Mouse (Mus musculus): ENCODE data around the gene Col28a1. TPM values are rescaled to one million over a fixed set of nuclear protein-coding genes. Genes with fewer than 3 reads are reported as not detected.
"Not testable (repeated sequence)": the region's sequence is repeated elsewhere in the genome, so short reads cannot be mapped to it uniquely, and the experiment has no call there.

The Col28a1 gene
- polyA plus RNA-seq, 1 experiment from 2014 or later, result 1.1 TPM

DNA sequence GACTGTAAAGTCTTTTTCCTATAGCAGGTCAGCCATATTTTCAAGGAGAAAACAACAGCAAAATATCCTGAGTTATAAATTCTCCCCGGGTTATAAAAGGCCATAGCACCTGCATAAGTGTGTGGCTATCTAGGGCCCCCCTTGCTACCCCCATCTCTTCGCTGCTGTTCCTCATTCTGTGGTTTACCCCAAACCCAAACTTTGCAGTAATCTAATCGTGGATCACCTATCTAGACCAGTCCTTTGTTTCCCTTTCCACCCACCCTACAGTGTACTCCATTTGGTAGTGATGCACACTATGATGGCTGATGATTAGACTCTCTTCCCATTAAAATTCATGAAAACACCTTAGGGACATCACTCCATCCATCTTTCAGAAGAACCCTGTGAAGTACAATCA is 125.3 kb downstream of the Col28a1 start:
- H3K36me3 ChIP-seq, result no peaks in the 10 kb centered on the region
- H3K4me1 ChIP-seq (replicated peaks), result no peaks in the 10 kb centered on the region
- no peak overlapping the region for H3K27ac ChIP-seq
- H3K27me3 ChIP-seq, result no peaks in the 10 kb centered on the region
- H3K4me3 ChIP-seq, result no peak overlapping the region
- ATAC-seq (ENCODE audit: low FRiP score), result no peak
- H3K9ac ChIP-seq, result no peak overlapping the region
- no peak overlapping the region for H3K4me2 ChIP-seq
- H3K9me3 ChIP-seq, result no peaks in the 10 kb centered on the region
- WGBS, result 87% methylated on average over 3 of the region's 3 CpGs

DNA sequence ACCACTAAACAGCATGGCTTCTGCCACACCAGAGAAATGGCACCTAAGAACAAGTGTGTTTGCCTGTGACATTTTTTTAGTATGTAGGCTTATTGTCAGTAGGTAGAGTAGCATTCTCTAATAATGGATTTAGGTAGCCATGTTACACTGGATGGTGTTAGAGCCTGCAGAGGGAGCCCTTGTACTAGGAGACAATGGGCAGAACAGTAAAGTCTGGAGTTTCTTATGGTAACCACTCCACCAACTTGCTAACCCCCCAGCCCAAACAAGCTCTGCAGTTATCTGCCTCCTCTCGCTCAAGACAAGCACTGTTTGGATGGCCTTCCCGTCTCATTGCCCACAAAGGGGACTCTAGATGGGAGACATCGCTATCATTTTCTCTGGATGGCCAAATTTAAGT is 126.2 kb downstream of the Col28a1 start:
- Histone ChIP-seq H3K9ac (no peak overlapping the region), H3K27ac (no peak overlapping the region), H3K27me3 (no peaks in the 10 kb centered on the region), H3K4me2 (no peak overlapping the region), H3K9me3 (no peaks in the 10 kb centered on the region), H3K36me3 (no peaks in the 10 kb centered on the region), H3K4me3 (no peak overlapping the region), H3K4me1 (replicated peaks) (no peaks in the 10 kb centered on the region)
- WGBS, result 61% methylated on average over 3 of the region's 3 CpGs
- ATAC-seq (ENCODE audit: low FRiP score), result no peak

DNA sequence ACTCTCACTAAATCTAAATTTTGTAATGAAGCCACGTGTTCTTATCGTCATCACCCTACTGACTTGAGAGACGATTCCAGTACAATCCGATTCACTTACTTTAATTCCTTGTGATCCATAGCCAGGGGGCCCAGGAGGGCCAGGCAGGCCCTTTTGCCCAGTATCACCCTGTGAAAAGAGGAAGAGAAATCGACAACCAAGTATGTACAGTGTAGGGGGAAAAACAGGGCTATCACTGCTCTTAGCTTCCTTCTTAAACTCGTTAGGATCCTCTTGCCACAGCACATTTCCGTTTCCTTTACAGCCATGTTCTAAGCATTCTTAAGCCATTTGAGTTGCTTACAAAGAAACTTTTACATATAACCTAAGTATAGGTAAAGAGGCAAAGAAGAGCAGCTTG is 133.2 kb downstream of the Col28a1 start:
- Histone ChIP-seq H3K27me3 (no peaks in the 10 kb centered on the region), H3K4me1 (replicated peaks) (no peaks in the 10 kb centered on the region), H3K4me3 (no peak overlapping the region), H3K4me2 (no peak overlapping the region), H3K27ac (no peak overlapping the region), H3K36me3 (no peaks in the 10 kb centered on the region), H3K9ac (no peak overlapping the region), H3K9me3 (no peaks in the 10 kb centered on the region)
- whole genome bisulfite sequencing, result 93% methylated on average over 7 of the region's 7 CpGs
- ATAC-seq (ENCODE audit: low FRiP score), result no peak

DNA sequence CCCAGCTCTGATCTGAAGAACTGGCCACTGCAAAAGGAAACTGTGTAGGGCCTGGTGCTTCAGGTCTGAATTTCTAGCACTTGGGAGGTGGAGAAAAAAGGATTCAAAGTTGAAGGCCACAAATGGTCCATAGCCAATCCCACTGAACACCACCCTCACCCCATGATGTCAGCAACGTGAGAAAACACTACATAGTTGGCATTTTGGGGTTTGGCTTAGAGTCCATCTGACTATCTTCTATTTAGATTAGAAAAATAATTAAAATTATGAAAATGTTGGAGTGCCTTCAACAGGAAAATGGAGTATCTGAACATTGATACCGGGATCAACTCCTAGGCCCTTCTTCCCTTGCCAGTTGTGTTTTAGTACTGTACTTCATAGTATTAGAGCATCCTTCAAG is 144.2 kb downstream of the Col28a1 start:
- 88% methylated on average over 2 of the region's 2 CpGs for WGBS

DNA sequence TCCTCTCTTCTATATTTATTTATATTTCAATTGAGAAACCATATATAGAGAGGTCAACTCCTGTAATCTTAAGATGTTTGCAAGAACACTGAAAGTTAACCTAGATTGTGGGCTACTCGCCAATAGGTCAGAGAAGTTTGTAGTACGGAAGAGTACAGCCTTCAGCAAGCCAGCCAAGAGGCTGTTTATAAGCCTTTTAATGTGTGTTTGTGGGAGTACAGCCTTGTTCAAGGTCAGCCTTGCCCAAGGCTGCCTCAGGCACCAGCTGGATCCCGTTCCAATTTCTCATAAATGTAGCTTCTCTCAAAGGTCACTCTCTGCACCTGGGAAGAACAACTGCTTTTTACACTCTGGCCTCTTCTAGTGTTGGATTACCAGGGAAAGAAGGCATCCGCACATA is 146.0 kb downstream of the Col28a1 start:
- no peak overlapping the region for H3K9ac ChIP-seq
- H3K4me1 ChIP-seq (replicated peaks), result no peaks in the 10 kb centered on the region
- no peak overlapping the region for H3K4me3 ChIP-seq
- no peaks in the 10 kb centered on the region for H3K9me3 ChIP-seq
- no peak overlapping the region for H3K27ac ChIP-seq
- WGBS, result 83% methylated on average over 4 of the region's 4 CpGs
- no peak overlapping the region for H3K4me2 ChIP-seq
- H3K27me3 ChIP-seq, result no peaks in the 10 kb centered on the region
- no peak for ATAC-seq (ENCODE audit: low FRiP score)
- H3K36me3 ChIP-seq, result no peaks in the 10 kb centered on the region

More for the DNA sequence above, 144.2 kb downstream of the Col28a1 start:
- H3K27me3 ChIP-seq, result no peaks in the 10 kb centered on the region
- H3K4me2 ChIP-seq, result no peak overlapping the region
- H3K4me1 ChIP-seq (replicated peaks), result no peaks in the 10 kb centered on the region
- no peaks in the 10 kb centered on the region for H3K9me3 ChIP-seq
- H3K36me3 ChIP-seq, result no peaks in the 10 kb centered on the region
- H3K27ac ChIP-seq, result no peak overlapping the region
- H3K4me3 ChIP-seq, result no peak overlapping the region
- no peak for ATAC-seq (ENCODE audit: low FRiP score)
- no peak overlapping the region for H3K9ac ChIP-seq

DNA sequence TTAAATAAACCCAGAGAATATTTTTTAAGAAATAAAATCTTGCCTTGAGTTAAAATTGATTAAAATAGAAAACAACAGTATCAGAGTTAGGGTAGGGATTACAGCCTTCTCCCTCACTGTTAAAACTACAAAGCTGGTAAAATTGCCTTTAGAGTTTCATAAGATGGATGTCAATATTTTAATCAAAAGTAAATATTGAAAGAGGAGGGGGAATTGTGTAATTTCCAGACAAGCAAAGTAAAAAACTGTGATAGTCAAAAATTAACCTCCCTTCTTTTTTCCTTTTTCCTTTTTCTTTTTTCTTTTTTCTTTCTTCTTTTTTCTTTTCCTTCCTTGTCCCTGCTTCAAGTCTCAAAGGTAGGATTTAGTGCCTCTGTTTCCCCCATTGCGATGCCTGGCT is 146.6 kb downstream of the Col28a1 start:
- no peak overlapping the region for H3K9ac ChIP-seq
- no peak overlapping the region for H3K4me3 ChIP-seq
- no peaks in the 10 kb centered on the region for H3K27me3 ChIP-seq
- WGBS, result 96% methylated on average over 1 of the region's 1 CpGs
- no peaks in the 10 kb centered on the region for H3K4me1 ChIP-seq (replicated peaks)
- H3K4me2 ChIP-seq, result no peak overlapping the region
- no peaks in the 10 kb centered on the region for H3K9me3 ChIP-seq
- no peak for ATAC-seq (ENCODE audit: low FRiP score)
- no peak overlapping the region for H3K27ac ChIP-seq
- no peaks in the 10 kb centered on the region for H3K36me3 ChIP-seq

DNA sequence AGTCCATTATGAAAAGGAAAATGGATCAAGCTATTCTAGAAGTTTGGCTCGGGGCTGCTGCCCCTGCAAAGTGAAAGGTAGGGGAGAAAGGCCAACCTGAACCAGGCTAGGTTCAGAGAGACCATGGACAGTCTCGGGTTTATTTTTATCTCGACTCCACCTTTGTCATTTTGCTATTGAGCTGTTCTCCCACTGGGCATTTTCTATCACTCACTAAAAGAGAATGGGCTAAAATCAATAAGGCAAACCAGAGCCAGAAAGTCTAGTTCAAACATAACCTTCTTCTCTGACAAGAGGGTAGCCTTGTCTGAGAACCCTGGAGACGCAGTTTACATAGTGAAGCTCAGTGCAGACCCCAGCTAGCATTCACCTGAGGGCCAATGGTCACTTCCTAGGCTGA is 163.7 kb downstream of the Col28a1 start:
- Histone ChIP-seq H3K4me1 (replicated peaks) (no peaks in the 10 kb centered on the region), H3K9ac (no peak overlapping the region), H3K4me3 (no peak overlapping the region), H3K27ac (no peak overlapping the region), H3K9me3 (no peaks in the 10 kb centered on the region), H3K27me3 (no peaks in the 10 kb centered on the region), H3K36me3 (no peaks in the 10 kb centered on the region), H3K4me2 (no peak overlapping the region)
- WGBS, result 85% methylated on average over 4 of the region's 4 CpGs
- ATAC-seq (ENCODE audit: low FRiP score), result no peak

DNA sequence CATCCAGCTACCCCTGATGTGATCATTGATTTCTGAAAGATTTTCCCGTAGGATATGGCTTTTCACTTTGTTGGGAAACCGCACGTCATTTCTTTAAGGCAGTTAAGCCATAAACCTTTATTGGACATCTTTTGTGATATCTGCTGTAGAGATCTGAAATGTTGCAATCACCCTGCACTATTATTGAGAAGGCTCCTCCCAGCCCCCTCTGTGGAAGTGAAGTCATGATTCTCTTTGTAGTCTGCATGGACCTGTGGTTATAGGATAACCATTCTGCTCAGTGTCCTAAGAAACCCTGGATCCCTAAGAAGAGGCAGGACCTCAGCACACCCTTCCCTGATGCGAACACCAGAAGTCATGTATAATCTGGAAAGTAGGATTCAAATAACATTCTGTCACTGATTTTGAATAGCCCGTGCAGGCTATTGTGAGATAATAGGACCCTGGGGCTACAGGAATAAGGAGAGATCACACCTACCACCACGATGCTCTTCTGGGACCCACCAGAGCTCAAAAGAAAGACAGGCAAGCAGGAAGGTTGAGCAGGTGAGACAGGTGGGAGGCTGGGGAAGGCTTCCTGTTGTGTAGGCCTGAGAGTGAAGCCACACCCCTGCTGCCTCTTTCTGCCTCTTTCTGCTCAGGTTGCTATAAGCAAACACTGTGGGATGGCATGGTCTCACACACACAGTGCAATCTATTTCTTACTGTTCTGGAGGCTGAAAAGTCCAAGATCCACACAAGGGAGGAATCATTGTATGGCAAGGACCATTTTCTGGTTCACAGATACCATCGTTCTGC is 166.9 kb downstream of the Col28a1 start:
- no peaks in the 10 kb centered on the region for H3K36me3 ChIP-seq
- ATAC-seq (ENCODE audit: low FRiP score), result no peak
- H3K9me3 ChIP-seq, result no peaks in the 10 kb centered on the region
- H3K4me1 ChIP-seq (replicated peaks), result no peaks in the 10 kb centered on the region
- H3K27me3 ChIP-seq, result no peaks in the 10 kb centered on the region
- no peak overlapping the region for H3K9ac ChIP-seq
- 88% methylated on average over 7 of the region's 7 CpGs for WGBS
- H3K4me3 ChIP-seq, result no peak overlapping the region
- no peak overlapping the region for H3K4me2 ChIP-seq
- no peak overlapping the region for H3K27ac ChIP-seq

DNA sequence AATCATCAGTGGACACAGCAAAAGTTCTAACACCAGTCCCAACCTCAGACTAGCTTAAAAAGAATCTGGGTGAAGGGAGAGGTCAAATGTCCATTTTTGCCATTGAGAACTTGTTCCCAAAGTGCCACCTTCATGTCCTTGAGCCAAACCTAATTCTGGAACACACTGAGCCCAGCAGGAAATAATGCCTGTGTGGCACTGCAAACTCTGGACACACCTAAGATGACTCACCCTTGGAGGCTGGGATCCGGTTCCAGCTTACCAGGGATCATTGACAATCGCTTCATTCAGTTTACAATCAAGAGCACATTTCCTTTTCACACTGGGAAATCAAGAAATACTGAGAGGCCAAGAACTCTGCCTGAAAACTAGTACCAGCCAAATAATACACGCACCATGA is 168.9 kb downstream of the Col28a1 start:
- Histone ChIP-seq H3K27me3 (no peaks in the 10 kb centered on the region), H3K4me1 (replicated peaks) (no peaks in the 10 kb centered on the region), H3K4me2 (no peak overlapping the region), H3K9me3 (no peaks in the 10 kb centered on the region), H3K9ac (no peak overlapping the region), H3K27ac (no peak overlapping the region), H3K4me3 (no peak overlapping the region), H3K36me3 (no peaks in the 10 kb centered on the region)
- 90% methylated on average over 3 of the region's 3 CpGs for WGBS
- ATAC-seq (ENCODE audit: low FRiP score), result no peak

DNA sequence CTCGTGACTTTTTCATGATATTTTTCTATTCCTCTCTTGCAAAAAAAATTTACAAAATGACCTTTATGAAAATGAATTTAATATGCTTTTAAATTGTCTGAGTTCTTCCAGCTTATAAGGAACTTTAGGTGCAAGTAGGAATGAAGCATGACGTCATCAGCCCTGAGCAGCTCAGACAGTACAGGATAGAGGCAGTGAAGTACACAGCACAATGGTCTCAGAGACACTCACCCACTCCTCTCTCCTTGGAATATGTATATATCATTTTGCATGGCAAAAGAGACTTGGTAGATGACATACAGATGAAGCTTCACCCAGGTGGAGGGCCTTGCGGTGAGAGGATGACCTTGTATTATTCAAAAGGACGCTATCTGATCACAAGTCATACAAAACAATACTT is 197.7 kb downstream of the Col28a1 start:
- Histone ChIP-seq H3K36me3 (no peaks in the 10 kb centered on the region), H3K4me1 (replicated peaks) (no peaks in the 10 kb centered on the region), H3K4me3 (no peak overlapping the region), H3K27me3 (no peaks in the 10 kb centered on the region), H3K9ac (no peak overlapping the region), H3K9me3 (no peaks in the 10 kb centered on the region), H3K27ac (no peak overlapping the region), H3K4me2 (no peak overlapping the region)
- ATAC-seq (ENCODE audit: low FRiP score), result peak; percentile 57; the same call in 1 of the 2 replicates
- 83% methylated on average over 4 of the region's 4 CpGs for WGBS

DNA sequence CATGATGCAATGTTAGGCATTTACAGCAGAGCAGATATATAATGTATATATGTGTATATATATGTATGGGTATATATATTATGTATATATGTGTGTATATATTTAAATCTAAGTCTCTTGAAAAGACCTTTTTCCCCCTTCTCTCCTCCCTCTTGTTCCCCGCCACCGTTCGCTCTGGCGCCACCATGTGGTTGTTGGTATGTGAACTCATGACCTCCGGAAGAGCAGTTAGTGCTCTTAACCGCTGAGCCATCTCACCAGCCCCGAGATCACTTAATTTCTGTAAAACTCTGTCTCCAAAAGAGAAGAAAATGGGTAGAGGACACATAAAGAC is 208.8 kb downstream of the Col28a1 start:
- ATAC-seq (ENCODE audit: low FRiP score), result peak; percentile 65; the same call in 1 of the 2 replicates
- H3K36me3 ChIP-seq, result no peaks in the 10 kb centered on the region
- no peaks in the 10 kb centered on the region for H3K9me3 ChIP-seq
- H3K4me1 ChIP-seq (replicated peaks), result no peaks in the 10 kb centered on the region
- H3K9ac ChIP-seq, result no peak overlapping the region
- no peak overlapping the region for H3K27ac ChIP-seq
- H3K4me3 ChIP-seq, result no peak overlapping the region; the same call in 1 of the 2 replicates
- 29% methylated on average over 7 of the region's 7 CpGs for WGBS
- no peaks in the 10 kb centered on the region for H3K27me3 ChIP-seq
- H3K4me2 ChIP-seq, result peak overlapping the region; percentile 40; the same call in 1 of the 2 replicates

DNA sequence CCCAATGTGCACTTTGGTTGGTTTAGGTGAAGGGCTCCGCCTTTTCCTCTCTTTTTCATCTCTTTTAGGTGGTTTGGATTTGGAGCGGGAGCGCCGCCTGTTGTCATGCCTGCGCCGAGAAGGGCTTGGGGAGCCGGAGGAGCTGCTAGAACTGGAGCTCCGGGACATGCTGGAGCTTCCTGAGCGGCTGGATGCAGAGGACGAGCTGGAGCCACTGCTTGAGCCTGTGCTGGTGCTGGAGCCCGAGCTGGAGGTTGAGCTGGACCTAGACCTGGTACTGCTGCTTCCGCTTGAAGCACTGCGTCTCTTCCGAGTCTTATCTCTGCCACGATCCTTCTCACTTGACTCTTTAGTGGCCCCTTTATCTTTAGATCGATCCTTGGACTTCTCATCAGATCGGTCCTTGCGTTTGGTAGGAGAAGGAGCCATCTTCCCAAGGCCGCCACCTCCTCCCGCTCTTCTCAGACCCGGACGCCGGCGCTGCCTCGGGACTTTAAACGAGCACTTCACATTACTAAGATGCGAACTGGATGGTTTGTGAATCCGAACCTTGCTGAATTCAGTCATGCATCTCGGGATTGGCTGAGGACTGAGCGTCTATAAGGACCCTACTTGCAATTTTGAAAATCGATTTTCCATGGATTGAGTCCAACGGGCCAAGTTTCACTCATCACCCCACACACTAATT is 209.3 kb downstream of the Col28a1 start:
- not testable (repeated sequence) for H3K9me3 ChIP-seq; H3K4me1 ChIP-seq (replicated peaks); H3K9ac ChIP-seq; H3K27me3 ChIP-seq; H3K36me3 ChIP-seq; H3K27ac ChIP-seq
- H3K4me2 ChIP-seq, result peak overlapping the region; percentile 40
- 0 out of 2 replicates have a peak, but pooled peaks have one; percentile 10 for ATAC-seq (ENCODE audit: low FRiP score)
- 55% methylated on average over 32 of the region's 32 CpGs for WGBS
- H3K4me3 ChIP-seq, result peak overlapping the region; percentile 26
